Mouse (Mus musculus): ENCODE data around the gene Chd2.

GRCm38 (mm10) chr7:73452187-73452808 is 89.3 kb downstream of the Chd2 start:
- TF ChIP-seq CTCF (IDR thresholded peaks at IDR 0.05; ENCODE audit: control insufficient read depth, insufficient read depth, low read length) = no peak
- no peak for TF ChIP-seq POLR2A (IDR thresholded peaks at IDR 0.05; ENCODE audit: borderline replicate concordance, control insufficient read depth, low read depth, low read length)
